Mouse (Mus musculus) ZHBTc4 (cell line): Measurements from ENCODE around the gene N4bp1.
A peak's percentile ranks its signal among the peaks of the same experiment; 100 is the strongest.

Experiments used
- DNase-seq: peaks from one replicate; pipeline ENCODE4 v3.0.0-alpha.2; 2011; ENCODE audit warnings: low read depth, low spot score

N4bp1 gene

GRCm38 (mm10) chr8:86861516-86861915 is 23.5 kb downstream of the N4bp1 start:
- no peak for DNase-seq

- no peak for DNase-seq
Measured at GRCm38 (mm10) chr8:86856248-86856647, 28.8 kb downstream of the N4bp1 start.

- DNase-seq = no peak
Measured at GRCm38 (mm10) chr8:86854686-86855085, 30.4 kb downstream of the N4bp1 start.

GRCm38 (mm10) chr8:86853989-86854373 is 31.1 kb downstream of the N4bp1 start:
- DNase-seq = no peak

- DNase-seq = no peak
Measured at GRCm38 (mm10) chr8:86853266-86853988, 31.6 kb downstream of the N4bp1 start.

GRCm38 (mm10) chr8:86852491-86852890 is 32.6 kb downstream of the N4bp1 start:
- no peak for DNase-seq

GRCm38 (mm10) chr8:86848876-86849275 is 36.2 kb downstream of the N4bp1 start:
- no peak for DNase-seq

- no peak for DNase-seq
Measured at GRCm38 (mm10) chr8:86848401-86848800, 36.7 kb downstream of the N4bp1 start.

GRCm38 (mm10) chr8:86847091-86847490 is 38.0 kb downstream of the N4bp1 start:
- no peak for DNase-seq

- no peak for DNase-seq
Measured at GRCm38 (mm10) chr8:86845875-86846274, 39.2 kb downstream of the N4bp1 start.

- DNase-seq = no peak
Measured at GRCm38 (mm10) chr8:86844856-86845255, 40.2 kb downstream of the N4bp1 start.

GRCm38 (mm10) chr8:86843896-86844295 is 41.2 kb downstream of the N4bp1 start:
- DNase-seq = peak; percentile 80

- peak; percentile 66 for DNase-seq
Measured at GRCm38 (mm10) chr8:86841556-86842309, 43.3 kb downstream of the N4bp1 start.

- peak; percentile 79 for DNase-seq
Measured at GRCm38 (mm10) chr8:86840120-86840693, 44.9 kb downstream of the N4bp1 start.

- no peak for DNase-seq
Measured at GRCm38 (mm10) chr8:86838707-86839438, 46.2 kb downstream of the N4bp1 start.

- DNase-seq = no peak
Measured at GRCm38 (mm10) chr8:86837234-86837633, 47.8 kb downstream of the N4bp1 start.

- no peak for DNase-seq
Measured at GRCm38 (mm10) chr8:86835881-86836280, 49.2 kb downstream of the N4bp1 start.

- DNase-seq = peak; percentile 65
Measured at GRCm38 (mm10) chr8:86834496-86835260, 50.4 kb downstream of the N4bp1 start.

- no peak for DNase-seq
Measured at GRCm38 (mm10) chr8:86833937-86834336, 51.1 kb downstream of the N4bp1 start.

- DNase-seq = no peak
Measured at GRCm38 (mm10) chr8:86828925-86829324, 56.1 kb downstream of the N4bp1 start.

GRCm38 (mm10) chr8:86827199-86827598 is 57.9 kb downstream of the N4bp1 start:
- peak; percentile 58 for DNase-seq
